Mouse (Mus musculus): ENCODE data around the gene Rapgef4.

GRCm38 (mm10) chr2:72239993-72240392 is 259.0 kb downstream of the Rapgef4 start:
- TF ChIP-seq CTCF (IDR thresholded peaks at IDR 0.05; ENCODE audit: insufficient read depth, low read depth, low read length) (no peak), POLR2A (IDR thresholded peaks at IDR 0.05; ENCODE audit: insufficient read depth, low read depth, low read length) (no peak)

Measured in olfactory bulb, adult 2 months (tissue).